Mouse (Mus musculus): ENCODE results near the gene Acap1. TPM values are rescaled to one million over a fixed set of nuclear protein-coding genes. Genes with fewer than 3 reads are reported as not detected.
A peak's percentile ranks its signal among the peaks of the same experiment; 100 is the strongest.

Gene Acap1
- 0.54 and 0.90 TPM in 2 replicates for polyA plus RNA-seq (2016; fragmentation: Nextera tagmentation; extraction: Ambion mirVana)

- Histone ChIP-seq H3K4me2 (replicated peaks) (no peak within 1 kb of the TSS), H3K36me3 (no peaks in the 10 kb centered on the region), H3K4me1 (peaks cover 10% of the 10 kb centered on the region), H3K4me3 (no peak within 1 kb of the TSS), H3K9me3 (no peaks in the 10 kb centered on the region), H3K9ac (no peak within 1 kb of the TSS), H3K27me3 (replicated peaks) (no peaks in the 10 kb centered on the region), H3K27ac (no peak within 1 kb of the TSS)
- WGBS, result 73% methylated on average over 4 of the region's 4 CpGs
- no peak for ATAC-seq (ENCODE audit: low FRiP score, low read depth)
Measured at GRCm38 (mm10) chr11:69895291-69895690, at the start of gene Acap1. Gene Acap1 (minus strand): TSS chr11:69895539.

GRCm38 (mm10) chr11:69940962-69941361 is 45.6 kb upstream of the Acap1 start:
- Histone ChIP-seq H3K27me3 (replicated peaks) (peaks cover 33% of the 10 kb centered on the region), H3K9me3 (no peaks in the 10 kb centered on the region), H3K27ac (no peak overlapping the region), H3K4me3 (no peak overlapping the region), H3K4me2 (replicated peaks) (no peak overlapping the region), H3K4me1 (peaks cover 11% of the 10 kb centered on the region), H3K36me3 (peaks cover 13% of the 10 kb centered on the region; the same call in 1 of the 2 replicates), H3K9ac (no peak overlapping the region)
- 70% methylated on average over 4 of the region's 4 CpGs for WGBS
- ATAC-seq (ENCODE audit: low FRiP score, low read depth), result no peak

- ATAC-seq (ENCODE audit: low FRiP score, low read depth), result no peak
- Histone ChIP-seq H3K4me2 (replicated peaks) (no peak overlapping the region), H3K9ac (no peak overlapping the region), H3K4me1 (peaks cover 19% of the 10 kb centered on the region), H3K27ac (no peak overlapping the region), H3K36me3 (peaks cover 7% of the 10 kb centered on the region; the same call in 1 of the 2 replicates), H3K4me3 (no peak overlapping the region), H3K27me3 (replicated peaks) (peaks cover 41% of the 10 kb centered on the region), H3K9me3 (no peaks in the 10 kb centered on the region)
- 93% methylated on average over 17 of the region's 17 CpGs for WGBS
Measured at GRCm38 (mm10) chr11:69939731-69940130, 44.4 kb upstream of the Acap1 start.

GRCm38 (mm10) chr11:69939181-69939580 is 43.8 kb upstream of the Acap1 start:
- WGBS, result 75% methylated on average over 5 of the region's 5 CpGs
- Histone ChIP-seq H3K27me3 (replicated peaks) (peaks cover 41% of the 10 kb centered on the region), H3K4me3 (no peak overlapping the region), H3K4me1 (peaks cover 21% of the 10 kb centered on the region), H3K27ac (no peak overlapping the region), H3K36me3 (peaks cover 2% of the 10 kb centered on the region; the same call in 1 of the 2 replicates), H3K9me3 (no peaks in the 10 kb centered on the region), H3K4me2 (replicated peaks) (no peak overlapping the region), H3K9ac (no peak overlapping the region)
- ATAC-seq (ENCODE audit: low FRiP score, low read depth), result no peak

GRCm38 (mm10) chr11:69938401-69938979 is 43.2 kb upstream of the Acap1 start:
- 27% methylated on average over 9 of the region's 9 CpGs for WGBS
- no peak overlapping the region for H3K27ac ChIP-seq
- H3K4me1 ChIP-seq, result peaks cover 23% of the 10 kb centered on the region
- no peak overlapping the region for H3K4me3 ChIP-seq
- no peak overlapping the region for H3K9ac ChIP-seq
- no peaks in the 10 kb centered on the region for H3K9me3 ChIP-seq
- no peak for ATAC-seq (ENCODE audit: low FRiP score, low read depth)
- no peak overlapping the region for H3K4me2 ChIP-seq (replicated peaks)
- H3K36me3 ChIP-seq, result no peaks in the 10 kb centered on the region
- peaks cover 41% of the 10 kb centered on the region for H3K27me3 ChIP-seq (replicated peaks)

- H3K36me3 ChIP-seq, result no peaks in the 10 kb centered on the region
- 69% methylated on average over 5 of the region's 5 CpGs for WGBS
- H3K27ac ChIP-seq, result no peak overlapping the region
- peaks cover 41% of the 10 kb centered on the region for H3K27me3 ChIP-seq (replicated peaks)
- peak overlapping the region; percentile 100; the same call in 1 of the 2 replicates for H3K4me2 ChIP-seq (replicated peaks)
- no peak overlapping the region for H3K4me3 ChIP-seq
- ATAC-seq (ENCODE audit: low FRiP score, low read depth), result no peak
- peaks cover 23% of the 10 kb centered on the region for H3K4me1 ChIP-seq
- H3K9ac ChIP-seq, result no peak overlapping the region
- no peaks in the 10 kb centered on the region for H3K9me3 ChIP-seq
Measured at GRCm38 (mm10) chr11:69937834-69938233, 42.5 kb upstream of the Acap1 start.

GRCm38 (mm10) chr11:69937385-69937784 is 42.0 kb upstream of the Acap1 start:
- Histone ChIP-seq H3K4me1 (peaks cover 23% of the 10 kb centered on the region), H3K9me3 (no peaks in the 10 kb centered on the region), H3K36me3 (no peaks in the 10 kb centered on the region), H3K27me3 (replicated peaks) (peaks cover 41% of the 10 kb centered on the region), H3K4me2 (replicated peaks) (peak overlapping the region; percentile 100; the same call in 1 of the 2 replicates), H3K4me3 (no peak overlapping the region), H3K27ac (no peak overlapping the region), H3K9ac (no peak overlapping the region)
- no peak for ATAC-seq (ENCODE audit: low FRiP score, low read depth)
- WGBS, result 45% methylated on average over 4 of the region's 4 CpGs

- 50% methylated on average over 9 of the region's 9 CpGs for WGBS
- Histone ChIP-seq H3K27ac (no peak overlapping the region), H3K4me1 (peaks cover 23% of the 10 kb centered on the region), H3K36me3 (no peaks in the 10 kb centered on the region), H3K27me3 (replicated peaks) (peaks cover 41% of the 10 kb centered on the region), H3K4me2 (replicated peaks) (peak overlapping the region; percentile 100), H3K9ac (no peak overlapping the region), H3K4me3 (no peak overlapping the region), H3K9me3 (no peaks in the 10 kb centered on the region)
- no peak for ATAC-seq (ENCODE audit: low FRiP score, low read depth)
Measured at GRCm38 (mm10) chr11:69936714-69937347, 41.5 kb upstream of the Acap1 start.

- Histone ChIP-seq H3K4me3 (peak overlapping the region; percentile 56), H3K36me3 (no peaks in the 10 kb centered on the region), H3K27ac (no peak overlapping the region), H3K27me3 (replicated peaks) (peaks cover 41% of the 10 kb centered on the region), H3K9me3 (no peaks in the 10 kb centered on the region), H3K9ac (peak overlapping the region; percentile 64), H3K4me2 (replicated peaks) (peak overlapping the region; percentile 100), H3K4me1 (peaks cover 23% of the 10 kb centered on the region)
- 1% methylated on average over 30 of the region's 30 CpGs for WGBS
- ATAC-seq (ENCODE audit: low FRiP score, low read depth), result peak; percentile 13; the same call in 1 of the 2 replicates
Measured at GRCm38 (mm10) chr11:69936156-69936555, 40.8 kb upstream of the Acap1 start.

- WGBS, result 2% methylated on average over 53 of the region's 62 CpGs
- peaks cover 41% of the 10 kb centered on the region for H3K27me3 ChIP-seq (replicated peaks)
Measured at GRCm38 (mm10) chr11:69935137-69935879, 40.0 kb upstream of the Acap1 start, which contains the start of gene Ybx2. Gene Ybx2 (plus strand): TSS chr11:69935796.

GRCm38 (mm10) chr11:69934681-69935080 is 39.3 kb upstream of the Acap1 start:
- ATAC-seq (ENCODE audit: low FRiP score, low read depth), result no peak
- H3K36me3 ChIP-seq, result no peaks in the 10 kb centered on the region
- H3K27me3 ChIP-seq (replicated peaks), result peaks cover 41% of the 10 kb centered on the region
- H3K4me1 ChIP-seq, result peaks cover 23% of the 10 kb centered on the region
- WGBS, result 23% methylated on average over 6 of the region's 6 CpGs
- no peaks in the 10 kb centered on the region for H3K9me3 ChIP-seq
- no peak overlapping the region for H3K4me3 ChIP-seq
- peak overlapping the region; percentile 100 for H3K4me2 ChIP-seq (replicated peaks)
- H3K9ac ChIP-seq, result no peak overlapping the region
- no peak overlapping the region for H3K27ac ChIP-seq

More at GRCm38 (mm10) chr11:69935137-69935879, 40.0 kb upstream of the Acap1 start, which contains the start of gene Ybx2:
- Histone ChIP-seq H3K9me3 (no peaks in the 10 kb centered on the region), H3K4me1 (peaks cover 23% of the 10 kb centered on the region), H3K9ac (peak within 1 kb of the TSS; percentile 64), H3K4me2 (replicated peaks) (peak within 1 kb of the TSS; percentile 100), H3K36me3 (no peaks in the 10 kb centered on the region), H3K27ac (no peak within 1 kb of the TSS; the same call in 1 of the 2 replicates), H3K4me3 (peak within 1 kb of the TSS; percentile 56)
- peak; percentile 86 for ATAC-seq (ENCODE audit: low FRiP score, low read depth)

- Histone ChIP-seq H3K4me1 (peaks cover 23% of the 10 kb centered on the region), H3K9ac (no peak overlapping the region), H3K27ac (no peak overlapping the region), H3K4me3 (peak overlapping the region; percentile 13; the same call in 1 of the 2 replicates), H3K9me3 (no peaks in the 10 kb centered on the region), H3K4me2 (replicated peaks) (peak overlapping the region; percentile 50), H3K36me3 (no peaks in the 10 kb centered on the region), H3K27me3 (replicated peaks) (peaks cover 40% of the 10 kb centered on the region)
- ATAC-seq (ENCODE audit: low FRiP score, low read depth), result no peak
- 2% methylated on average over 18 of the region's 18 CpGs for WGBS
Measured at GRCm38 (mm10) chr11:69934169-69934568, 38.8 kb upstream of the Acap1 start.
